Mouse (Mus musculus) granulocyte monocyte progenitor cell, adult 5-6 weeks (primary cell): ENCODE measurements at regions not wholly inside any gene's neighbourhood (a gene's known extent, or its start where the extent isn't known, plus 50 kb on each side); places are given as distances from the start of the nearest gene placed in this dataset.
"Not testable (repeated sequence)": the region's sequence is repeated elsewhere in the genome, so short reads cannot be mapped to it uniquely, and the experiment has no call there.

Experiments
- ATAC-seq: replicated peaks from 2 replicates; pipeline ENCODE4 v1.8.0; 2016; ENCODE audit warnings: mild to moderate bottlenecking, moderate TSS enrichment, inconsistent platforms; ENCODE audit not compliant: poor library complexity, severe bottlenecking

- ATAC-seq: no peak
Observed at GRCm38 (mm10) chr13:102014958-102015357, 246.9 kb upstream of the Pik3r1 start.

DNA sequence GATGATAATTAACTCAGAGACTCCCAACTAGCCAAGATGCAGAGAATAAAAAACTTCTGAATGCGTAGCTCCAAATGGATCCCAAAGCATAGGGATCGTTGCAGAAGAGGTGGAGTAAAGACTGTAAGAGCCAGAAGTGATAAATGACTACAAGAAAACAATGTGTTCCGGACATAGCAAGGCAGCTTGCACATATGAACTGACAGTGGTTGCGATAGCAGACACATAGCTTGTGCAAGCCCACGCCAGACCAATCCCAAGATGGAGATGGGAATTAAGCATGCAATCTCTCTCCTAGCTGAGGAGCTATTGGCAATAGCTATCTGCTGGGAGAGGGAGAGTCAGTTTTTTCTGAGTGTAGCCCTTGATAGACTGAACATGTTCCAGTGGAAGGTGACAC lies 248.5 kb upstream of the Pik3r1 start:
- ATAC-seq: no peak

DNA sequence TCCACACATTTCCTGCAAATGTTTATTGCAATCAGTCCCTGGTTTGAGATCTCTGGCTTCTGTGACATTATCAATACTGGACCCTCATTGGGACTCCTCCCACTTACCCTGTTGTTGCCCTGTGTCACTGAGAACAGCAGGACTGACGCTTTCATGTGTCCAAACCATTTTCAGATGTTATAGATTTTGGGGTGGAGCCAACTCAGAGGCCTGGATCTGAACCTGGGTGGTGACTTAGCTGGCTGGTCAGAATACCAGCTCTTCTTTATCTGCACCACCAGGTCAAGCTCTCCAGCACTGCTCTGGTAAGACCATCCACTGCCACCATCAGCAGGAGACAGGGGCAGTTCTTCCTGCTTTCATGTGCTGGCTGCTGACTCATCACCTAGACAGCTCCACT lies 254.3 kb upstream of the Pik3r1 start:
- no peak for ATAC-seq

- ATAC-seq: no peak; the same call in 1 of the 2 replicates
Observed at GRCm38 (mm10) chr13:102022757-102023156, 254.7 kb upstream of the Pik3r1 start.

GRCm38 (mm10) chr13:102023624-102024023 lies 255.6 kb upstream of the Pik3r1 start:
- ATAC-seq: no peak

DNA sequence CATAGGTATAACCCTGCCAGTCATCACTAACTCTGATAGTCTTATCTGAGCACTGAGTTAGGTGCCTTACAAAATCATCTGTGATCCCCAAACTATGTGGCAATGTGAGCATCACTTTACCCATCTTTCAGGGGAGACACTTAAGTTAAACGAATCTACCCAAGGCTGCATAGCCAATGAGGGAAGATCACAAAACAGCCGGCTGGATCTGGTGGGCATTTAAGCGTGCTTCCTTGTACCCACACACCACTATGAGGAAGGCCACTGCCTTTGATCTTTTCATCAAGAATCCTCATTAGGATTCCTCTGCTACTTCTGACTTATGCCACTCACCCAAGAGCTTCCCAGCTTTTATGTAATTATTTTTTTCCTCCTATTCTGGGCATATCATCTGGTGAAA lies 257.1 kb upstream of the Pik3r1 start:
- no peak for ATAC-seq

DNA sequence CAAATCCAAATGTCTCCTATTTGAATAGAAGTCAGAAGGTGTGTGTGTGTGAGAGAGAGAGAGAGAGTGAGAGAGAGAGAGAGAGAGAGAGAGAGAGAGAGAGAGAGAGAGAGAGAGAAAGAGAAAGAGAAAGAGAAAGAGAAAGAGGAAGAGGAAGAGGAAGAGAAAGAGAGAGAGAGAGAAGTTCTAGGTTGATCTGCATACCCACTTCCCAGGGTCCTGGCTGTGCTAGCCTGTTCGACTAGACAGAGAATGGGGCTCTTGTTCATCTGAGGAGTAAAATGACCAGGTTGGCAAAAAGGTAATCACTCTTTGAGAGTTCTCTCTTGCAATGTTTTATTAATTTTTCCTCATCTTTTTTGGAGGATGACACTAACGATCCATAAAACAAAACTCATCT lies 257.5 kb upstream of the Pik3r1 start:
- not testable (repeated sequence) for ATAC-seq

DNA sequence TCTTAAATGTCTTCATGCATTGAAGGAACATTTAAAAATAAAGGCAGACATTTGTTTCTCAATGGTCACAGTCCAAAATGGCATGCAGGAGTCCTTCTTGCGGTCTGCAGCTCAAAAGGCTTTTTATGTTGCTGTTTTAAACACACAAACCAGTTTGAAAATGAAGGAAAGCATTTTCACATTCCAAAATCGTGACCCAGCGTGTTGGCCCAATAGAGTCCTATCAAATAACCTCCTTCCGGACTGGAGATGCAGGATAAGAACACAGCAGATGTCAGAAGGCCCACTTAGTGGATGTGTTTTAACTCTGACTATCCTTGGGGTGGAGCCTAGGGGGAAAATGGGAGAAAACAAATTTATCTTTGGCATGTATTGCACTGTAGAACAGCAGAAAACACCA lies 263.4 kb upstream of the Pik3r1 start:
- ATAC-seq: no peak

DNA sequence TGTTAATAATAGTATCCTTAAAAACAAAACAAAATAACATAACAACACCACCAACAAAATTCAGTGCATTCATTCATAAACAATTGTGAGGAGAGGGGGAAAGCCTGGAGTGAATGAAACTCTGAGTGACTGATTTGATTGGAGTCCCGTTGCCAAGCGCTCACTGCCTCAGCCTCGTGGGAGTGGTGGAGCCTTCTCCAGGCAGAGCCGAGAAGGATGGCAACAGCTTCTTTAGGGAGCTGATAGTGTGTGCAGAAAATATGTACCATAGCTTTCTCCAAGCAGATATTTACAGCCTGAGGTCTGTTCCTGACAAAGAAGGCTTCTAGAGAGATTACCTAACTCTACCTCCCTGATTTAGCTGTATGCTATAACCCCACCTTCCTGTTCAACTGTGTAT lies 266.5 kb upstream of the Pik3r1 start:
- ATAC-seq: no peak

GRCm38 (mm10) chr13:102036001-102036400 lies 268.0 kb upstream of the Pik3r1 start:
- ATAC-seq: no peak

DNA sequence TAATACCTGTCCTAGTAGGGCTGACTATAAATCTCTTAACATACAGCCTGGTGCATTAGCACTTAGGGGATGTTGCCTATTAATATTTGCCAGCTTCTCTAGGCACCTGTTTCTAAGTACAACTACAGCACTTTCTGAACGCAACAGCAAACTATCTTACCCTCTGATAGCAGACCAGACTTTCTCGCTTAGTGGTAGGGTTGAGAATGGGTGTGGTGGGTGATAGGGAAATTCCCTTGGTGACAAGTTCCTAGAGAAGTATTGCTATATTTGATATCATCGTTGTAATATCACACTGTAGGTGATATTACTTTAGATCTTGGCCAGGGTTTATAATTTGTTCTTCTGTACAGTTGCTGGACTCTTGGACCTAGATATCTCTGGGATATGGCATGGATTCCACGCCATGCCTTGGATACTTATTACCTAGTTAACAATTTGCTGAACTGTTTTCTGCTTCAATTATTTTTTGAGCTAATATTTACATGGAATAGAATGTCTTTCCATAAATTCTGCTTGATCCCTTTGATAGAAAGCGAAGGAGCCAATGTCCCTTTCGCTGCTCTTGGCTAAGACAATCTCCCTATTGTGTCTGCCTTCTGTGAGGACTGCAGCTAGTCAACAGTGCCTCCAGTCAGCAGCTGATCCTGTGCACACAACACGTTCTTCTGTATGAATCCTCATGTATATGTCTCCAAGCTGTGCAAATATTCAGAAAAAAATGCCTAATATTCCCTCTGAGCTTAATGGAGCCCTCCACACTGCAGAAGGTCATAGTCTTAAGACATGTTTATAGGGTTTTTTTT lies 269.0 kb upstream of the Pik3r1 start:
- no peak for ATAC-seq

- peak; percentile 90 for ATAC-seq
Observed at GRCm38 (mm10) chr13:102060213-102060612, 292.2 kb upstream of the Pik3r1 start.

GRCm38 (mm10) chr13:102064590-102065273 lies 296.7 kb upstream of the Pik3r1 start:
- ATAC-seq: no peak

- no peak for ATAC-seq
Observed at GRCm38 (mm10) chr13:102065274-102065640, 297.2 kb upstream of the Pik3r1 start.

- peak; percentile 27; the same call in 1 of the 2 replicates for ATAC-seq
Observed at GRCm38 (mm10) chr13:102065796-102066195, 297.8 kb upstream of the Pik3r1 start.

DNA sequence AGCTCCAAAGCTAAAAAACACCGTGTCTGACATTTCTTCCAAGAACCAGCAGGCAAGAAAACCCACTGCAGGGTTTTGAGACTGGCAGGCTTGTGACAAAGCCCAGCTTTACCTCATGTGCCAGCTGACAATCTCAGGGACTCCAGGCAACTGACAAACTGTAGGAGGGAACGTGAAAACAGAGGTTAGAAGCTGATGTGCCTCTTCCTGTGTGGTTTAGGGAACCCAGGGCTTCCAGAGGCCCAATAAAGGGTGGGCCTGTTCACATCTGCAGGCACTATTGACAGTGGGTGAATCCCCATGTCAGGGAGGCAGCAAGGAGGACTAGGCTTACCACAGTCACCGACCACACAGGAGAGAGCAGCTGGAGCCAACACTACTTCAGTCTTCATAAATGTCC lies 302.7 kb upstream of the Pik3r1 start:
- ATAC-seq: peak; percentile 70

- ATAC-seq: no peak
Observed at GRCm38 (mm10) chr13:102072366-102072765, 304.3 kb upstream of the Pik3r1 start.

DNA sequence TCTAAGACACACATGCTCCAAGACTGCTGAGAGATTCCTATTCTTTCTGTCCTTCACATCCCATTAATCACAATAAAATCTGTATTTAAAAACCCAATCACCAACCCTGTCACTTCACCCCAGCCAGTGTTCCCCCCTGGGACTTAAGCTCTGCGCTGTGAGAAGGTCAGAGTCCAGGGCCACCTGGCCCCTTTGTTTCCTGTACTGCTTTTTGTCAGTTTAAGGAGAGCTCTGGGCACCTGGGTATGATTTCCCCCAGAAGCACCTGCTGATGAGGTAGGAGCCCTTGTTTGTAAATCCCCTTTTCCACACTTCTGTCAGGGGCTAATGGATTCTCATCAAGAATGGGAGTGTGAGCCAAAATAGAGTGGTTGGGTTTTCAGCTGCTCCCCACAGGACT lies 319.7 kb upstream of the Pik3r1 start:
- ATAC-seq: no peak

GRCm38 (mm10) chr13:102089551-102089950 lies 321.5 kb upstream of the Pik3r1 start:
- ATAC-seq: peak; percentile 72

DNA sequence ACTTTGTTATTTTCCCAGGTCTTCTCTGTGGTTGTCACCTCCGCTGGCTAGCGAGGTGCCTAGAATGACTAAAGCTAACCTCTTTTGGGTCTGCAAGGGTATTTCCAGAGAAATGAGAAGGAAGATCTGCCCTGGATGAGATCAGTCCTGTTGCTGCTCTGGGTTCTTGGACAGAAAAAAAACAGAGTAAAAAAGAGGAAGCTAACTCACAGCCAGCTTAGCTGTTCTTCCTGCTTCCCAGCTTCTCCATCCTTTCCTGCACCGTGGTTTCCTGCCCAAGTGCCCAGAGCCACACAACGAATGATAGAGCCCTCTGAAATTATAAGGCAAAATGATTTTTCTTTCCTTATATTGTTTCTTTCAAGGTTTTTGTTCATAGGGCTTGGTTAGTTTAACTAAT lies 326.2 kb upstream of the Pik3r1 start:
- ATAC-seq: peak; percentile 85

DNA sequence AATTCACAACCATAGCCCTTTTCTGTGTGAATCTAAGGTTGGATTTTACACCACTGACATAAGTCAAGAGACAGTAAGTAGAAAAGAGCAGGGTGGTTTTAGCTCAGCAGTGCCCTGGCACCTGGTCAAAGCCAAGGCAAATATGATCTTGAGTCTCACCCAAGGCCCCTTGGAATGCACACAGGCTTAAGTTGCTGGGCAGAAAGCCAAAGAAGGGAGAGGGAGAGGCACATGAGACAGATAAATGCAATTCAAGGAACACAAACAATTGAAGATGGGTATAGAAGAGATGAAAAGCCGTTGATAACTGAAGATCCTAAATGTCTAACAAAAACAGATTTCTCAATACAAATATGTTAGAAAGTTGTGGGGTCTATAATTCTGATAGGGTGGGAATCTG lies 335.1 kb upstream of the Pik3r1 start:
- ATAC-seq: no peak

DNA sequence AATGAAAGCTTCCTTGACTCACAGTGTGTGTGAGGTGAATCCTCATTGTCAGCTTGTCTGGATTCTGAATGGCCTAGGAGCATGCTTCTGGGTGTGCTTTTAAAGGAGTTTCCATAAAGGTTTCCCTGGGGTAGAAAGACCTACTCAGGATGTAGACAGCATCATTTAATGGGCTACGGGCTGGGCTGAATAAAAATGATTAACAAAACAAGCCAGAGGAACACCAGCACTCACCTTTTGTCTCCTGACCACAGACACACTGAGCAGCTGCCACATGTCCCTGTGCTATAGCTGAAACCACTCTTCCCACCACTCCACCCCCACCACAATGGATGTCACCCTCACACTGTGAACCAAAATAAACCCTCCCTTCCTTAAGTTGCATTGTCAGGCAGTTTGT lies 338.2 kb upstream of the Pik3r1 start:
- no peak for ATAC-seq
